Mouse (Mus musculus): ENCODE data around the gene Raph1. TPM values are rescaled to one million over a fixed set of nuclear protein-coding genes. Genes with fewer than 3 reads are reported as not detected.
"Not testable (repeated sequence)": the region's sequence is repeated elsewhere in the genome, so short reads cannot be mapped to it uniquely, and the experiment has no call there.

Gene Raph1
- polyA plus RNA-seq, 1 experiment: 3.7 TPM

DNA sequence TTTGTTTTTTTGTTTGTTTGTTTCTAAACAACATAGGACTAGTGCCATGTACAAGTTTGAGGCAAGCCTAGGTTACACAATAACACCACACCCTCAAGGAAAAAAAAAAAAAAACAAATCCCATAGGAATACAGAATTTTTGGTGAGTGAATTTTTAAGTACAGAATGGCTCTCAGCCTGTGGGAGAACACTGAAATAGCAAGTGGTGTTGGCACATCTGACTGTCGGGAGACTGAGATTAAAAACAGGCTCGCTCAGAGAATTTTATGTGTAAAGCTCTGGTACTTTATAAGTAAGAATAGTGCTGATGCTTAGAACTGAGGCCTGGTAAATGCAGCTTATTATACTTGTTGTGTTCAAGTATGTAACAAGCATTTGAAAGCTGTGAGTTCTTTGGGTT lies 97.4 kb downstream of the Raph1 start:
- no peak for TF ChIP-seq CTCF (IDR thresholded peaks at IDR 0.05; ENCODE audit: extremely low read depth, insufficient read depth, insufficient read length, insufficient replicate concordance)
- no peak for TF ChIP-seq POLR2A (IDR thresholded peaks at IDR 0.05; ENCODE audit: low read depth, low read length)
- WGBS: 93% methylated on average over 2 of the region's 2 CpGs
- Histone ChIP-seq H3K4me3 (ENCODE audit: extremely low read depth, insufficient read depth, insufficient read length) (no peak overlapping the region), H3K27ac (ENCODE audit: insufficient read depth, low read length) (no peak overlapping the region), H3K27me3 (ENCODE audit: control insufficient read depth, insufficient read depth, low read length) (no peaks in the 10 kb centered on the region), H3K4me1 (ENCODE audit: control insufficient read depth, insufficient read depth, insufficient read length) (no peaks in the 10 kb centered on the region), H3K36me3 (ENCODE audit: control insufficient read depth, insufficient read depth, low read length) (no peaks in the 10 kb centered on the region)
- no peak for DNase-seq (ENCODE audit: low read depth in 1 of 2, low spot score in 2 of 2)

DNA sequence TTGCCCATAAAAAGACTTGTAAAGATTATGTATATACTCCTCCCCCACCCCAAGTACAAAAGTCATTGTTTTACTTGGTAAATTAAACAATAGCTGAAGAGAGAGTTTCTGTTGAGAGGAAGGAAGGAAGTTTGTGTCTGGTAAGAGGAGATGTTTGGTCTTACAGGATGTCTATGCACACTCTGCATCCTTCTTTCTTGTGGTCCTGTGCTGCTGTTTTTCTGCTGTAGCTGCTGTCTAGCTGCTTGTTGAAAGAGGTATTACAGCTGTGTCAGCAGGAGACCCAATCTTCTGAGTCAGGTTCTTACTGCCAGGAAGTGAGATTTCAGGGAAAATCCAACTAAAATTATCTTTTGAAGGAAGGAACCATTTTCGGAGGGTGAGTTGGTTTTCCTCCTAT lies 106.3 kb downstream of the Raph1 start:
- no peaks in the 10 kb centered on the region for H3K36me3 ChIP-seq (ENCODE audit: control insufficient read depth, insufficient read depth, low read length)
- TF ChIP-seq CTCF (IDR thresholded peaks at IDR 0.05; ENCODE audit: extremely low read depth, insufficient read depth, insufficient read length, insufficient replicate concordance): no peak
- no peak for TF ChIP-seq POLR2A (IDR thresholded peaks at IDR 0.05; ENCODE audit: low read depth, low read length)
- no peak overlapping the region for H3K27ac ChIP-seq (ENCODE audit: insufficient read depth, low read length)
- H3K4me3 ChIP-seq (ENCODE audit: extremely low read depth, insufficient read depth, insufficient read length): no peak overlapping the region
- DNase-seq (ENCODE audit: low read depth in 1 of 2, low spot score in 2 of 2): no peak
- 23% methylated on average over 1 of the region's 1 CpGs for WGBS
- no peaks in the 10 kb centered on the region for H3K4me1 ChIP-seq (ENCODE audit: control insufficient read depth, insufficient read depth, insufficient read length)
- no peaks in the 10 kb centered on the region for H3K27me3 ChIP-seq (ENCODE audit: control insufficient read depth, insufficient read depth, low read length)

DNA sequence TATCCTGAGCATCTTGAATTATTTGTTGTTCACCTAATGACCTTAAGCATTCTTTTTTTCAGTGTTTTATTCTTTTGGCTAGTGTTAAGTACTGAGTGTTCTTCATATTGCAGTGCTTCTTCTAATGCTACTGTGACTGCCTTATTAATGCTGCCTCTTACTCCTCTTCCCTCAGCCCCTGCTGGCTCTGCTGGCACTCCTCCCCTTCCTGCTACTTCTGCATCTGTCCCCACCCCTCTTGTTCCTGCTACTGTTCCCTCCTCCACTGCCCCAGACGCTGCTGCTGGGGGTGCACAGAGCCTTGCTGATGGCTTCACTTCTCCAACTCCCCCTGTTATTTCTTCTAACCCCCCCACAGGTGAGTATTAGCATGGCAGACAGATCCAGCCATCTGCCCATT lies 117.0 kb downstream of the Raph1 start:
- Histone ChIP-seq H3K27ac (ENCODE audit: insufficient read depth, low read length) (no peak overlapping the region), H3K27me3 (ENCODE audit: control insufficient read depth, insufficient read depth, low read length) (no peaks in the 10 kb centered on the region), H3K4me1 (ENCODE audit: control insufficient read depth, insufficient read depth, insufficient read length) (no peaks in the 10 kb centered on the region), H3K4me3 (ENCODE audit: extremely low read depth, insufficient read depth, insufficient read length) (no peak overlapping the region), H3K36me3 (ENCODE audit: control insufficient read depth, insufficient read depth, low read length) (no peaks in the 10 kb centered on the region)
- 11% methylated on average over 1 of the region's 1 CpGs for WGBS
- DNase-seq (ENCODE audit: low read depth in 1 of 2, low spot score in 2 of 2): no peak
- TF ChIP-seq CTCF (IDR thresholded peaks at IDR 0.05; ENCODE audit: extremely low read depth, insufficient read depth, insufficient read length, insufficient replicate concordance): no peak
- TF ChIP-seq POLR2A (IDR thresholded peaks at IDR 0.05; ENCODE audit: low read depth, low read length): no peak

DNA sequence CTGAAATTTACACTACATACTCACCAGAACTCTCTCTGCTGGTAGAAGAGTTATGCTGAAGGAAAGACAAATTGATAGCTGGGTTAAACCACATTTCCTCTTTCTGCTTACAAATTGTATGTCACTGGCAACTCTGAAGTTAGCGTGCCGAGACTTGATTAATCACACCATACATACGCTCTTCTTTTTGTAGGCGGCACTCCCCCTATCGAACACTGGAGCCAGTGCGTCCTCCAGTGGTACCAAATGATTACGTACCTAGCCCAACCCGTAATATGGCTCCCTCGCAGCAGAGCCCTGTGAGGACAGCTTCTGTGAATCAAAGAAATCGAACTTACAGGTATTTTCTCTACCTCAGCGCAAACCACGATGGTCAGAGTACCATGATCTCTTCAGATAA lies 119.8 kb downstream of the Raph1 start:
- no peaks in the 10 kb centered on the region for H3K27me3 ChIP-seq (ENCODE audit: control insufficient read depth, insufficient read depth, low read length)
- WGBS: 32% methylated on average over 12 of the region's 12 CpGs
- H3K4me3 ChIP-seq (ENCODE audit: extremely low read depth, insufficient read depth, insufficient read length): no peak overlapping the region
- DNase-seq (ENCODE audit: low read depth in 1 of 2, low spot score in 2 of 2): peak; percentile 12 to 29
- H3K27ac ChIP-seq (ENCODE audit: insufficient read depth, low read length): no peak overlapping the region
- H3K4me1 ChIP-seq (ENCODE audit: control insufficient read depth, insufficient read depth, insufficient read length): no peaks in the 10 kb centered on the region
- peak; percentile 23; the same call in 1 of the 2 replicates for TF ChIP-seq CTCF (IDR thresholded peaks at IDR 0.05; ENCODE audit: extremely low read depth, insufficient read depth, insufficient read length, insufficient replicate concordance)
- TF ChIP-seq POLR2A (IDR thresholded peaks at IDR 0.05; ENCODE audit: low read depth, low read length): no peak
- H3K36me3 ChIP-seq (ENCODE audit: control insufficient read depth, insufficient read depth, low read length): no peaks in the 10 kb centered on the region

DNA sequence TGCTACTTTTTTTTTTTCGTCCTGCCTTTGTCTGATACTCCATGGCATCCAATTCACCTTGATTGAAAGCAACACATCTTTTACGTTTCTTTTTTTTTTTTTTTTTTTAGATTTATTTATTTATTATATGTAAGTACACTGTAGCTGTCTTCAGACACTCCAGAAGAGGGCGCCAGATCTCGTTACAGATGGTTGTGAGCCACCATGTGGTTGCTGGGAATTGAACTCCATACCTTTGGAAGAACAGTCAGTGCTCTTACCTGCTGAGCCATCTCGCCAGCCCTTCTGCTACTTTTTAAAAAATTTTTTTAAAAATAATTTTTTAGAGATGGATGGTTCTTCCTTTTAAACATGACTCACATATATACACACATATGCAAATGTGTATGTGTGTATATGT lies 125.5 kb downstream of the Raph1 start:
- not testable (repeated sequence) for H3K4me1 ChIP-seq (ENCODE audit: control insufficient read depth, insufficient read depth, insufficient read length); H3K27ac ChIP-seq (ENCODE audit: insufficient read depth, low read length); H3K36me3 ChIP-seq (ENCODE audit: control insufficient read depth, insufficient read depth, low read length); DNase-seq (ENCODE audit: low read depth in 1 of 2, low spot score in 2 of 2); H3K27me3 ChIP-seq (ENCODE audit: control insufficient read depth, insufficient read depth, low read length); H3K4me3 ChIP-seq (ENCODE audit: extremely low read depth, insufficient read depth, insufficient read length)
- 86% methylated on average over 5 of the region's 5 CpGs for WGBS

DNA sequence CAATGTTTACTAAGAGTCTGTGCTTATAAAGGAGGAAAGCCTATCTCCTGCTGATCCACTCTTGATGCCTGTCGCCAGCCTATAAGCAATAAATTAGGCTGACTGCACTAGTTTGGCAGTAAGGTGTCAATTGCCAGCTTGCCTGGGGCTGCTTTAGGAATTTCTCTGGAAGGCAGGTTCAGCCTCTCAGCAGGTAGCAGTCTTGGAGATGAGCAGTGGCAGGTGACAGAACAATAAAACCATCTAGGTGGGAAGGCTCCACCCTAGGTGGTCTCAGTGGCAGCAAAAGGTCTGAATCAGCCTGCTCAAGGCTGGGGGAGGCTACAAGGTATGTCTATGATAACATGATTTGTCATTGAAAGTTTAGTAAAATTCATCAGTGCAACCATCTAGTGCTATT lies 134.4 kb downstream of the Raph1 start:
- DNase-seq (ENCODE audit: low read depth in 1 of 2, low spot score in 2 of 2): no peak
- H3K4me1 ChIP-seq (ENCODE audit: control insufficient read depth, insufficient read depth, insufficient read length): no peaks in the 10 kb centered on the region
- no peaks in the 10 kb centered on the region for H3K36me3 ChIP-seq (ENCODE audit: control insufficient read depth, insufficient read depth, low read length)
- H3K27ac ChIP-seq (ENCODE audit: insufficient read depth, low read length): no peak overlapping the region
- no peaks in the 10 kb centered on the region for H3K27me3 ChIP-seq (ENCODE audit: control insufficient read depth, insufficient read depth, low read length)
- H3K4me3 ChIP-seq (ENCODE audit: extremely low read depth, insufficient read depth, insufficient read length): no peak overlapping the region
- WGBS: 88% methylated on average over 1 of the region's 1 CpGs
- TF ChIP-seq POLR2A (IDR thresholded peaks at IDR 0.05; ENCODE audit: low read depth, low read length) (no peak), CTCF (IDR thresholded peaks at IDR 0.05; ENCODE audit: extremely low read depth, insufficient read depth, insufficient read length, insufficient replicate concordance) (no peak)

Other genes starting within 250 kb of the Raph1 start
- gene Cyp20a1, start 223.8 kb downstream of the Raph1 start, polyA plus RNA-seq (2012; rRNA removed): 1.9 and 2.5 TPM in 2 replicates
- gene Abi2, start 157.5 kb downstream of the Raph1 start, polyA plus RNA-seq (2012; rRNA removed): 2.1 and 2.2 TPM in 2 replicates
- 3.6 and 4.3 TPM in 2 replicates for gene Cd28, start 149.7 kb upstream of the Raph1 start, polyA plus RNA-seq (2012; rRNA removed)